Mouse (Mus musculus): ENCODE data around the gene Inf2. TPM values are rescaled to one million over a fixed set of nuclear protein-coding genes. Genes with fewer than 3 reads are reported as not detected.

The Inf2 gene
- polyA plus RNA-seq, 1 experiment from 2014 or later, result 1.9 TPM

GRCm38 (mm10) chr12:112628197-112628596, 39.6 kb downstream of the Inf2 start:
- H3K9ac ChIP-seq (replicated peaks), result no peak overlapping the region
- H3K27ac ChIP-seq (ENCODE audit: low read depth), result peak overlapping the region; percentile 68
- H3K4me3 ChIP-seq (ENCODE audit: low read depth, low read length), result no peak overlapping the region
- H3K36me3 ChIP-seq (replicated peaks; ENCODE audit: insufficient read depth, low read length), result no peaks in the 10 kb centered on the region
- no peaks in the 10 kb centered on the region for H3K9me3 ChIP-seq (ENCODE audit: low read length)
- TF ChIP-seq CTCF (IDR thresholded peaks at IDR 0.05; ENCODE audit: low read depth), result no peak
- no peak for TF ChIP-seq EP300 (IDR thresholded peaks at IDR 0.05; ENCODE audit: low read depth)
- H3K4me2 ChIP-seq (ENCODE audit: low read depth, low read length), result peak overlapping the region; percentile 63; the same call in 1 of the 2 replicates
- peaks cover 47% of the 10 kb centered on the region for H3K4me1 ChIP-seq (ENCODE audit: insufficient read depth)
- ATAC-seq (no peak), DNase-seq (no peak)
- WGBS (ENCODE audit: insufficient replicate concordance), result 51% methylated on average over 6 of the region's 6 CpGs
- no peaks in the 10 kb centered on the region for H3K27me3 ChIP-seq (ENCODE audit: insufficient read depth, low read length)

DNA sequence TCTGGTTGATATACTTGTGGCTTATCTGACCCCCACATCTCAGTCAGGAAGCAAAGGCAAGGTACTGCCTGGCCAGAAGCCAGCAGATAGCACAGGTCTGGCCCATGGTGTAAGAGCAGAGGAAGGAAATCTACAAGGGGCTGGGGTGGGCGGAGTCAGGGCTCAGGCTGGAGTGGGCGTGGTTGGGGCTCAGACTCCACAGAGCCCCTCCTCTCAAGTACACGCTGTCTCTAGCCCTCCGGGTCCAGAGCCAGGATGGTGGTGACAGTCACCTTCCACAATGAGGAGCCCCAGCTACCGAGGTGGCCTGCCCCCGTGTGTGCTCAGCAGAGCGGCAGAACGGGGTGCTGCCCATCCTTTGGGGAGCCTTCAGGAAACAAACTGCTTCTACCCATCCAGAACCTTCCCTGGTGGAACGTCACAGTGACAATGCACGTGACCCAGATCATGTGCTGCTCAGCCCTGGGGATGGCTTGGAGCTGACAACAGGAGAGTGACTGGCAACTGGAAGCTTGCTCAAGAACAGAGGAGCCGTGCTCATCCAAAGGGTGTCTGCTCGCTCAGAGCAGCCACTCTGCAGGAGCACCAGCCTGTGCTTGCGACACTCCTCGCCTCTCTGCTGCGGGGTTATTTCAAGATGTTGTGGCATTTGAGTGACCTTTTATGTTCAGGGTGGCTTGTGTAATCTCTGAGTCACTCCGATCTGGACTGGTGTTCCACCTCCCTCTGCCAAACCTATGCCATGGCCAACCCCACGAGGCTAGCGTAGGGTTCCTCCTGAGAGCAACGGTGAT, 40.5 kb downstream of the Inf2 start:
- TF ChIP-seq EP300 (IDR thresholded peaks at IDR 0.05; ENCODE audit: low read depth) (peak; percentile 61; the same call in 1 of the 2 replicates), CTCF (IDR thresholded peaks at IDR 0.05; ENCODE audit: low read depth) (no peak)
- peak overlapping the region; percentile 68 for H3K27ac ChIP-seq (ENCODE audit: low read depth)
- peak overlapping the region; percentile 63 for H3K4me2 ChIP-seq (ENCODE audit: low read depth, low read length)
- peaks cover 56% of the 10 kb centered on the region for H3K4me1 ChIP-seq (ENCODE audit: insufficient read depth)
- H3K4me3 ChIP-seq (ENCODE audit: low read depth, low read length), result peak overlapping the region; percentile 17; the same call in 1 of the 2 replicates
- H3K9me3 ChIP-seq (ENCODE audit: low read length), result no peaks in the 10 kb centered on the region
- WGBS (ENCODE audit: insufficient replicate concordance), result 9% methylated on average over 19 of the region's 19 CpGs
- peak overlapping the region; percentile 46 for H3K9ac ChIP-seq (replicated peaks)
- no peaks in the 10 kb centered on the region for H3K36me3 ChIP-seq (replicated peaks; ENCODE audit: insufficient read depth, low read length)
- peak; percentile 77 for ATAC-seq
- DNase-seq, result peak; percentile 82
- H3K27me3 ChIP-seq (ENCODE audit: insufficient read depth, low read length), result no peaks in the 10 kb centered on the region

DNA sequence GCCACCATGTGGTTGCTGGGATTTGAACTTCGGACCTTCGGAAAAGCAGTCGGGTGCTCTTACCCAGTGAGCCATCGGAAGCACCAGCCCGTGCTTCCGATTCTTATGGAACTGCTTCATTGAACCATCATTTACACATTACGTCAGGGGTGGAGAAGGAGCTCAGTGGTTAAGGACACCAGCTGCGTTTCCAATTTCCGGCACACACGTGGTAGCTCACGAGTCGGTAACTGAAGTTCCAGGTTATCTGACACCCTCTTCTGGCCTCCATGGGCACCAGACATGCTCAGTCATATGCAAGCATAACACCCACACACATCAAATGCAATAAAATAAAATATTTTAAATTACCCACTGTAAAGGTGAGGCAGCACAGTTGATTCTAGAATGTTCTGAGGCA, 41.4 kb downstream of the Inf2 start:
- Histone ChIP-seq H3K4me2 (ENCODE audit: low read depth, low read length) (no peak overlapping the region), H3K4me3 (ENCODE audit: low read depth, low read length) (no peak overlapping the region), H3K4me1 (ENCODE audit: insufficient read depth) (peaks cover 57% of the 10 kb centered on the region), H3K36me3 (replicated peaks; ENCODE audit: insufficient read depth, low read length) (no peaks in the 10 kb centered on the region), H3K9ac (replicated peaks) (no peak overlapping the region), H3K27me3 (ENCODE audit: insufficient read depth, low read length) (no peaks in the 10 kb centered on the region), H3K9me3 (ENCODE audit: low read length) (no peaks in the 10 kb centered on the region), H3K27ac (ENCODE audit: low read depth) (0 out of 2 replicates have a peak overlapping the region, but pooled peaks have one; percentile 68)
- DNase-seq, result no peak
- ATAC-seq, result no peak
- 78% methylated on average over 12 of the region's 12 CpGs for WGBS (ENCODE audit: insufficient replicate concordance)
- TF ChIP-seq EP300 (IDR thresholded peaks at IDR 0.05; ENCODE audit: low read depth) (no peak), CTCF (IDR thresholded peaks at IDR 0.05; ENCODE audit: low read depth) (no peak)

DNA sequence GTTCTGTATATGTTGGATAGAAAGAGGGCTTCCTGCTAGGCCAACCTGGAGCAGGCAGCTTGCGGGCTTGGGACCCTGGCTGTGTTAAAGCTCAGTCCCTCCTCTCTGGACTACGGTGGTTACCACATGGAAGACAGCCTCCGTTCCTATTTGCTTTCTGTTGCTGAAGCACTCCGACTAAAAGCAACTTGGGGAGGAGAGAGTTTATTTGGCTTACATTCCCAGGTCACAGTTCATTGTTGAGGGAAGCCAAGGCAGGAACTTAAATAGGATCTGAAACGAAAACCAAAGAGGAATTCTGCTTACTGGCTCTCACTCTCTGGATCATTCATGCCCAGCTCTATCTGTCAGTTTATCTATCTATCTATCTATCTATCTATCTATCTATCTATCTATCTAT, 42.2 kb downstream of the Inf2 start:
- Histone ChIP-seq H3K4me1 (ENCODE audit: insufficient read depth) (peaks cover 57% of the 10 kb centered on the region), H3K27me3 (ENCODE audit: insufficient read depth, low read length) (no peaks in the 10 kb centered on the region), H3K36me3 (replicated peaks; ENCODE audit: insufficient read depth, low read length) (no peaks in the 10 kb centered on the region), H3K27ac (ENCODE audit: low read depth) (peak overlapping the region; percentile 60), H3K4me2 (ENCODE audit: low read depth, low read length) (no peak overlapping the region), H3K9me3 (ENCODE audit: low read length) (no peaks in the 10 kb centered on the region), H3K4me3 (ENCODE audit: low read depth, low read length) (no peak overlapping the region), H3K9ac (replicated peaks) (no peak overlapping the region)
- 57% methylated on average over 5 of the region's 5 CpGs for WGBS (ENCODE audit: insufficient replicate concordance)
- DNase-seq (no peak), ATAC-seq (no peak)
- TF ChIP-seq CTCF (IDR thresholded peaks at IDR 0.05; ENCODE audit: low read depth) (no peak), EP300 (IDR thresholded peaks at IDR 0.05; ENCODE audit: low read depth) (no peak)

DNA sequence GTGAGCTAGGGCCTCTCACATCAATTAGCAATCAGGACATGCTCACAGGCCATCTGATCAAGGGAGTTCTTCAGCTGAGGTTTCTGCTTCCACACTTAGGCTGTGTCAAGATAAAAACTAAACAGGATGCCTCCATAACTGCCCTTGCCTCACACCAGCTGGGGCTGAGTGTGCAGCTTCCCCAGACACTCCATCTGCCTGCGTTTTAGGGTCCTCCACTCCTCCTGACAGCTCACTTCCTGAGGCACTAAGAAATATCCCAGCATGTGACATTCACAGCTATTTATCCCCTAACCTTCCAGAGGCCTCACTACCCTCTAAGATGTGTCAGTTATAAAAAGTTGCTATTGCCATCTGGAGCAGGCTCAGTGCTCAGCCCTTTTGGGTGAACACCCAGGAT, 42.9 kb downstream of the Inf2 start:
- H3K36me3 ChIP-seq (replicated peaks; ENCODE audit: insufficient read depth, low read length), result 0 out of 2 replicates have a peak, but pooled peaks cover 2% of the 10 kb centered on the region
- WGBS (ENCODE audit: insufficient replicate concordance), result 30% methylated on average over 1 of the region's 1 CpGs
- H3K4me1 ChIP-seq (ENCODE audit: insufficient read depth), result peaks cover 54% of the 10 kb centered on the region
- no peak for ATAC-seq
- H3K9ac ChIP-seq (replicated peaks), result no peak overlapping the region
- no peak overlapping the region for H3K4me2 ChIP-seq (ENCODE audit: low read depth, low read length)
- H3K27ac ChIP-seq (ENCODE audit: low read depth), result peak overlapping the region; percentile 77
- H3K4me3 ChIP-seq (ENCODE audit: low read depth, low read length), result no peak overlapping the region
- DNase-seq, result no peak
- H3K9me3 ChIP-seq (ENCODE audit: low read length), result no peaks in the 10 kb centered on the region
- TF ChIP-seq CTCF (IDR thresholded peaks at IDR 0.05; ENCODE audit: low read depth), result no peak
- no peak for TF ChIP-seq EP300 (IDR thresholded peaks at IDR 0.05; ENCODE audit: low read depth)
- no peaks in the 10 kb centered on the region for H3K27me3 ChIP-seq (ENCODE audit: insufficient read depth, low read length)

DNA sequence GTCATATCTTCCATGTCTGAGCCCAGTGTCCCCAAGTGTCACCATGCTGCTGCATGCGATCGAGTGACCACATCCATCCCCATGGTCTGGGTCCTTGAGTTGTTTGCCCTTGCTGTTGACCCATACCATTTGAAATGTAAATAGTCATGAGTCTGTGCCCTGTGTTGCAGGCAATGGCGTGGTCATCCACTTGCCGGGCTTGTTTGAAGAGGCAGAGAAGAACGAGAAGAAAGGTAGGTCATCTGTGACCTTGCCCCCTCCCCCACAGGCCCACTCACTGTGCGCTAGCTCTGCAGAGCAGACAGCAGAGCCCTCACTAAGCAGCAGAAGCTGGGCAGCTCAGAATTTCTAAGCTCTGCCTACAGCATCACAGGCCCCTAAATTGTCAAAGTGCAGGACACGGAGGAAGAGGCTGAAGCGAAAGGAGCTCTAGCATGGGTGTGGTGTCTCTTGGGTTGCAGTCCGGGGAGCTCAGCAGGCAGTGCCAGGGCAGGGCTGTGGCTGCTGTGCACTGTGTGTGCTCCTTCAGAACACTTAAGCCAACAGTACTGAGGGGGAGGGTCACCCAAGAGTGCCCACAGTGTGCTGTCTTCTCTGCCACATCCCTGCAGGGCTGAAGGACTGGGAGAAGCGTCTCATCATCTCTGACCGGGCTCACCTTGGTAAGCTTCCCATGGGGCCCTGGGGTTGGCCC, 43.6 kb downstream of the Inf2 start:
- peaks cover 50% of the 10 kb centered on the region for H3K4me1 ChIP-seq (ENCODE audit: insufficient read depth)
- peak overlapping the region; percentile 77 for H3K27ac ChIP-seq (ENCODE audit: low read depth)
- peak; percentile 49 for DNase-seq
- 0 out of 2 replicates have a peak, but pooled peaks cover 2% of the 10 kb centered on the region for H3K36me3 ChIP-seq (replicated peaks; ENCODE audit: insufficient read depth, low read length)
- H3K4me2 ChIP-seq (ENCODE audit: low read depth, low read length), result peak overlapping the region; percentile 46
- ATAC-seq, result peak; percentile 5; the same call in 1 of the 2 replicates
- H3K4me3 ChIP-seq (ENCODE audit: low read depth, low read length), result no peak overlapping the region
- H3K9ac ChIP-seq (replicated peaks), result peak overlapping the region; percentile 1; the same call in 1 of the 2 replicates
- WGBS (ENCODE audit: insufficient replicate concordance), result 60% methylated on average over 11 of the region's 11 CpGs
- H3K9me3 ChIP-seq (ENCODE audit: low read length), result no peaks in the 10 kb centered on the region
- no peaks in the 10 kb centered on the region for H3K27me3 ChIP-seq (ENCODE audit: insufficient read depth, low read length)
- TF ChIP-seq CTCF (IDR thresholded peaks at IDR 0.05; ENCODE audit: low read depth), result no peak
- TF ChIP-seq EP300 (IDR thresholded peaks at IDR 0.05; ENCODE audit: low read depth), result no peak
